Mouse (Mus musculus) intestine, postnatal 0 days (tissue): ENCODE data around the gene Cyp4x1. TPM values are rescaled to one million over a fixed set of nuclear protein-coding genes. Genes with fewer than 3 reads are reported as not detected.

Experiments used
- ATAC-seq: fragments of 200-750 bp; cut with Nextera tagmentation; 2 replicates; pipeline ENCODE4 v1.8.0; 2017; ENCODE audit warnings: mild to moderate bottlenecking, moderate TSS enrichment, moderate library complexity
- H3K27ac ChIP-seq: fragments of 300-500 bp; sonication (generic); 2 replicates; pipeline ENCODE4 v1.5.1; 2014; ENCODE audit warnings: mild to moderate bottlenecking, low read depth, low read length, moderate library complexity
- H3K27me3 ChIP-seq: fragments of 300-500 bp; sonication (generic); replicated peaks from 2 replicates; pipeline ENCODE4 v1.6.1; 2014; ENCODE audit warnings: low read length, mixed read lengths; ENCODE audit not compliant: control insufficient read depth, insufficient read depth
- H3K36me3 ChIP-seq: fragments of 300-500 bp; sonication (generic); 2 replicates; pipeline ENCODE4 v1.6.1; 2014; ENCODE audit warnings: mild to moderate bottlenecking, moderate library complexity; ENCODE audit not compliant: control insufficient read depth, insufficient read depth
- H3K4me1 ChIP-seq: fragments of 300-500 bp; sonication (generic); replicated peaks from 2 replicates; pipeline ENCODE4 v1.6.1; 2014; ENCODE audit warnings: antibody characterized with exemption, low read length, mixed read lengths; ENCODE audit not compliant: control insufficient read depth, insufficient read depth
- H3K4me2 ChIP-seq: fragments of 300-500 bp; sonication (generic); replicated peaks from 2 replicates; pipeline ENCODE4 v1.6.1; 2014; ENCODE audit warnings: low read depth, mild to moderate bottlenecking, moderate library complexity
- H3K4me3 ChIP-seq: fragments of 300-500 bp; sonication (generic); 2 replicates; pipeline ENCODE4 v1.5.1; 2014; ENCODE audit warnings: low read depth, low read length
- H3K9ac ChIP-seq: fragments of 300-500 bp; sonication (generic); 2 replicates; pipeline ENCODE4 v1.6.1; 2014; ENCODE audit warnings: mild to moderate bottlenecking, low read depth, low read length
- H3K9me3 ChIP-seq: fragments of 300-500 bp; sonication (generic); 2 replicates; pipeline ENCODE4 v1.6.1; 2016; ENCODE audit warnings: mixed run types; ENCODE audit not compliant: control insufficient read depth
- CTCF ChIP-seq: sonication (generic); IDR thresholded peaks from 2 replicates; pipeline ENCODE4 v1.5.1; 2016; ENCODE audit warnings: low read depth, mild to moderate bottlenecking, control low read depth, antibody characterized with exemption, moderate library complexity
- WGBS: fragments of 180-500 bp; shearing (Covaris S2); extraction: QIAGEN DNeasy Blood & Tissue Kit; methylation state at CpG from one replicate; pipeline ENCODE4 v1.1.7; 2014; 5-methylcytosine and 5-hydroxymethylcytosine counted together
- polyA plus RNA-seq: library from polyadenylated mRNA; unstranded; fragments of >200 nt; fragmentation: Nextera tagmentation; extraction: Ambion mirVana; gene quantifications from 2 replicates; pipeline ENCODE4 v1.2.1, GENCODE M21; 2015

The Cyp4x1 gene
- polyA plus RNA-seq, 1 experiment from 2014 or later, result 0.21 TPM

DNA sequence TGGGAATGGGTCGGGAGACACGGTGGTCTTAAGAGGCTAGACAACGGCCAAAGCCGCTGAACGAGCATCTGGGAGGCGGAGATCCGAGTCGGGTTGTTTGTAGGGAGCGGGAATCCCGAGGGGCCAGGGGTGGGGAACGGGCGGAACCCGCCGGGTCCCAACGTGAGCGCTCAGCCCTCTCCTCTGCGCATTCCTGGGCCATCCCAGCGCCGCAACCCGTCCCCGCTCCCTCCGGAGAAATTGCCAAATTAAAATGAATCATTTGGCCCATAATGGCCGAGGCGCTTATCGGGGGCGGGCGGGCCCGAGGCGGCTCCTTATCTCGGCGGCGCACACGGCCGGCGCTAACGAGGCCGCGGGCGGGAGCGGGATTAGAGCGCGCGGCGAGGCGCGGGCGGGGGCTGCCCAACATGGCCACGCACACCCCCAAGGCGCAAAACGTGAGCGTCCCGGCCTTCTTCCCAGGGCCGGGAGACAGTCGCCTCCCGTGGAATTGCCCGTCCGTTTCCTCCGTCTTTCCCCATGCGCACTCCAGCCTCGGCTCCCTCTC is 77.6 kb downstream of the Cyp4x1 start, which contains the start of gene Tal1:
TSS of gene Tal1 (plus strand) at position 56 of the 550 bp plus-strand sequence.
- Histone ChIP-seq H3K4me2 (peak within 1 kb of the TSS; percentile 59), H3K27ac (0 out of 2 replicates have a peak within 1 kb of the TSS, but pooled peaks have one; percentile 31), H3K9ac (peak within 1 kb of the TSS; percentile 0), H3K27me3 (peaks cover 92% of the 10 kb centered on the region), H3K4me3 (peak within 1 kb of the TSS; percentile 44), H3K36me3 (no peaks in the 10 kb centered on the region), H3K4me1 (no peaks in the 10 kb centered on the region), H3K9me3 (no peaks in the 10 kb centered on the region)
- TF ChIP-seq CTCF, result no peak
- no peak for ATAC-seq
- under 1% methylated on average over 58 of the region's 60 CpGs for WGBS

Other genes starting within 250 kb of the Cyp4x1 start
- 0.50 TPM in 1 of 2 replicates, not detected in the other for gene Foxd2, start 225.4 kb downstream of the Cyp4x1 start, polyA plus RNA-seq
- not detected in 2 replicates for gene Foxe3, start 208.3 kb downstream of the Cyp4x1 start, polyA plus RNA-seq
- gene Cmpk1, start 147.0 kb downstream of the Cyp4x1 start, polyA plus RNA-seq, result 322 and 356 TPM in 2 replicates
- 2.4 and 3.3 TPM in 2 replicates for gene Stil, start 134.1 kb downstream of the Cyp4x1 start, polyA plus RNA-seq
- gene Tal1, start 77.9 kb downstream of the Cyp4x1 start, polyA plus RNA-seq, result 0.22 and 0.27 TPM in 2 replicates
- 358 and 402 TPM in 2 replicates for gene Pdzk1ip1, start 45.6 kb downstream of the Cyp4x1 start, polyA plus RNA-seq
- not detected in 2 replicates for gene Cyp4a29, start 107.8 kb upstream of the Cyp4x1 start, polyA plus RNA-seq
- 0.52 and 0.58 TPM in 2 replicates for gene Cyp4a12a, start 164.8 kb upstream of the Cyp4x1 start, polyA plus RNA-seq